Mouse (Mus musculus): ENCODE measurements around the gene Msrb1. TPM values are rescaled to one million over a fixed set of nuclear protein-coding genes. Genes with fewer than 3 reads are reported as not detected.

The Msrb1 gene
- polyA plus RNA-seq, 1 experiment from 2014 or later, result 20.0 TPM

DNA sequence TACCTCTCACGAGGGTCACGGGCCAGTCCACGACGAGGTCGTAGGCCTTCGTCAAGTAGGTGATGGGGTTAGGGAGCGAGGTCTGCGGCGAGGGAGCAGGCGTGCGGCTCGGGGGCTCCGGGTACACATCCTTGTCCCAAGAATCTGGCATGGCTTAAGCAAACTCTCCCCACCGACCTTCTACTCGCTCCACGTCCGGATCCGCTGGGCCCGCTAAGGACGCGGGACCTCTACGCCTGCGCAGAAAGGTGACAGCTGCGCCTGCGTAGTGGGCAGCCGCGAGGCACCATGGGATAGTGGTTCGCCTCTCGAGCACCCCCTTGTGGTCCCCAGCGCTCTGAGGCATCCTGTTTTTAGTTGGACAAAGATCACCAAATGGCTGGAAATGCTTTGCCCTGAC lies 12.3 kb upstream of the Msrb1 start, which contains the start of gene Ndufb10:
Gene Ndufb10, minus strand, starts transcription at position 295 of the 400 bp plus-strand sequence.
- H3K9me3 ChIP-seq (ENCODE audit: control insufficient read depth, low read length), result no peaks in the 10 kb centered on the region
- under 1% methylated on average over 30 of the region's 30 CpGs for WGBS
- 0 out of 2 replicates have a peak, but pooled peaks cover 2% of the 10 kb centered on the region for H3K27me3 ChIP-seq (replicated peaks; ENCODE audit: control insufficient read depth, insufficient read depth, low read length)

DNA sequence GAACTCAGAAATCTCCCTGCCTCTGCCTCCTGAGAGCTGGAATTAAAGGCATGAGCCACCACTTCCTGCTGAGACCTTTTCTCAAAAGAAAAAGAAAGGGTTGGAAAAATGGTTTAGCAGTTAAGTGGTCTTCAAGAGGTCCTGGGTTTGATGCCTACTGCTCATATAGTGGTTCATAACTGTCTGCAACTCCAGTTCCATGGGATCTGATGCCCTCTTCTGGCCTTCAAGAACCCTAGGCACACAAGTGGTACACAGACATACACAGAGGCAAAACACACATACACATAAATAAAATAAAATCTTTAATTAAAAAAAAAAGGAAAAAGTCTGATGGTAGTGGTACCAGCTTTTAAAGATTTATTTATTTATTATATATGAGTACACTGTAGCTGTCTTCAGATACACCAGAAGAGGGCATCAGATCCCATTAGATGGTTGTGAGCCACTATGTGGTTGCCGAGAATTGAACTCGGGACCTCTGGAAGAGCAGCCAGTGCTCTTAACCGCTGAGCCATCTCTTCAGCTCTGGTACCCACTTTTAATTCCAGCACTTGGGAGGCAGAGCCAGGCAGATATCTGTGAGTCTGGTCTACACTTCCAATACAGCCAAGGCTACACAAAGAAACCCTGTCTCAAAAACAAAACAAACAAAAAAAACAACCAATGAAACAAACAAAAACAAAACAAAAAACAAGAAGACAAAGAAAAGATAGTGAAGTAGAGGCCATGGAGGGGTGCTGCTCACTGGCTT lies 10.6 kb upstream of the Msrb1 start:
- H3K36me3 ChIP-seq (ENCODE audit: control insufficient read depth, insufficient read depth), result peaks cover 7% of the 10 kb centered on the region
- ATAC-seq, result no peak
- no peak overlapping the region for H3K9ac ChIP-seq (replicated peaks; ENCODE audit: low read depth, low read length)
- WGBS, result 76% methylated on average over 3 of the region's 3 CpGs
- H3K27ac ChIP-seq (ENCODE audit: low read length), result no peak overlapping the region
- no peaks in the 10 kb centered on the region for H3K9me3 ChIP-seq (ENCODE audit: control insufficient read depth, low read length)
- H3K4me1 ChIP-seq (replicated peaks; ENCODE audit: control insufficient read depth, insufficient read depth, low read length), result peaks cover 26% of the 10 kb centered on the region
- H3K27me3 ChIP-seq (replicated peaks; ENCODE audit: control insufficient read depth, insufficient read depth, low read length), result 0 out of 2 replicates have a peak, but pooled peaks cover 2% of the 10 kb centered on the region
- H3K4me3 ChIP-seq (replicated peaks; ENCODE audit: low read length), result no peak overlapping the region
- no peak overlapping the region for H3K4me2 ChIP-seq (ENCODE audit: low read length)

More for the DNA sequence above, 12.3 kb upstream of the Msrb1 start, which contains the start of gene Ndufb10:
- H3K9ac ChIP-seq (replicated peaks; ENCODE audit: low read depth, low read length), result peak within 1 kb of the TSS; percentile 83
- H3K27ac ChIP-seq (ENCODE audit: low read length), result peak within 1 kb of the TSS; percentile 26
- peaks cover 28% of the 10 kb centered on the region for H3K4me1 ChIP-seq (replicated peaks; ENCODE audit: control insufficient read depth, insufficient read depth, low read length)
- peak within 1 kb of the TSS; percentile 72 for H3K4me3 ChIP-seq (replicated peaks; ENCODE audit: low read length)
- peaks cover 7% of the 10 kb centered on the region for H3K36me3 ChIP-seq (ENCODE audit: control insufficient read depth, insufficient read depth)
- peak; percentile 57 for ATAC-seq
- H3K4me2 ChIP-seq (ENCODE audit: low read length), result peak within 1 kb of the TSS; percentile 78

- 74% methylated on average over 2 of the region's 2 CpGs for WGBS
- no peak within 1 kb of the TSS for H3K9ac ChIP-seq (replicated peaks; ENCODE audit: low read depth, low read length)
- H3K4me2 ChIP-seq (ENCODE audit: low read length), result no peak within 1 kb of the TSS
- H3K36me3 ChIP-seq (ENCODE audit: control insufficient read depth, insufficient read depth), result no peaks in the 10 kb centered on the region
- no peak within 1 kb of the TSS for H3K4me3 ChIP-seq (replicated peaks; ENCODE audit: low read length)
- peaks cover 11% of the 10 kb centered on the region for H3K4me1 ChIP-seq (replicated peaks; ENCODE audit: control insufficient read depth, insufficient read depth, low read length)
- H3K27me3 ChIP-seq (replicated peaks; ENCODE audit: control insufficient read depth, insufficient read depth, low read length), result 0 out of 2 replicates have a peak, but pooled peaks cover 2% of the 10 kb centered on the region
- ATAC-seq, result no peak
- no peak within 1 kb of the TSS for H3K27ac ChIP-seq (ENCODE audit: low read length)
- no peaks in the 10 kb centered on the region for H3K9me3 ChIP-seq (ENCODE audit: control insufficient read depth, low read length)
These were observed 8.8 kb upstream of the Msrb1 start, which contains the start of gene Rpl3l for GRCm38 (mm10) chr17:24727618-24728017. Rpl3l (plus strand) TSS chr17:24727820.

GRCm38 (mm10) chr17:24728184-24728583 lies 8.3 kb upstream of the Msrb1 start:
- H3K4me3 ChIP-seq (replicated peaks; ENCODE audit: low read length), result no peak overlapping the region
- H3K27ac ChIP-seq (ENCODE audit: low read length), result no peak overlapping the region
- H3K36me3 ChIP-seq (ENCODE audit: control insufficient read depth, insufficient read depth), result no peaks in the 10 kb centered on the region
- 0 out of 2 replicates have a peak, but pooled peaks cover 2% of the 10 kb centered on the region for H3K27me3 ChIP-seq (replicated peaks; ENCODE audit: control insufficient read depth, insufficient read depth, low read length)
- no peak overlapping the region for H3K9ac ChIP-seq (replicated peaks; ENCODE audit: low read depth, low read length)
- 75% methylated on average over 17 of the region's 17 CpGs for WGBS
- H3K4me2 ChIP-seq (ENCODE audit: low read length), result no peak overlapping the region
- ATAC-seq, result no peak
- no peaks in the 10 kb centered on the region for H3K9me3 ChIP-seq (ENCODE audit: control insufficient read depth, low read length)
- peaks cover 6% of the 10 kb centered on the region for H3K4me1 ChIP-seq (replicated peaks; ENCODE audit: control insufficient read depth, insufficient read depth, low read length)

DNA sequence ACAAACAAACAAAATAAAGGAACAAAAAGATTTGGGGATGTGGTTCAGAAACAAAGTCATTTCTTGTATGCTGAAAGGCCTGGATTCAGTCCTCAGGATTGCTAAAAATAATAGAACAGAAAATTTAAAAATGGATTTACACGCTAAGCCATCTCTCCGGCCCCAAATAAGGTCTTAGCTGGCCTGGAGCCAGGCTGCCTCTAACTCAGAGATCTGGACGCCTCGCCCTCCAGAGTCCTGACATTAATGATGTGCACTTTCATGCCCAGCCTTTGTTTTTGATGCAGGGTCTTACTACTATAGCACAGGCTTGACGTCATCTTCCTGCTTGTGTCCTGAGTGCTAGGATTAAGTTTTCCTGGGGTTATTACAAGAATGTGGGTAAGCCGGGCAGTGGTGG lies 7.4 kb upstream of the Msrb1 start:
- H3K9ac ChIP-seq (replicated peaks; ENCODE audit: low read depth, low read length), result no peak overlapping the region
- 68% methylated on average over 6 of the region's 6 CpGs for WGBS
- no peak for ATAC-seq
- no peak overlapping the region for H3K27ac ChIP-seq (ENCODE audit: low read length)
- H3K27me3 ChIP-seq (replicated peaks; ENCODE audit: control insufficient read depth, insufficient read depth, low read length), result 0 out of 2 replicates have a peak, but pooled peaks cover 2% of the 10 kb centered on the region
- no peak overlapping the region for H3K4me2 ChIP-seq (ENCODE audit: low read length)
- H3K36me3 ChIP-seq (ENCODE audit: control insufficient read depth, insufficient read depth), result no peaks in the 10 kb centered on the region
- no peaks in the 10 kb centered on the region for H3K4me1 ChIP-seq (replicated peaks; ENCODE audit: control insufficient read depth, insufficient read depth, low read length)
- H3K4me3 ChIP-seq (replicated peaks; ENCODE audit: low read length), result no peak overlapping the region
- no peaks in the 10 kb centered on the region for H3K9me3 ChIP-seq (ENCODE audit: control insufficient read depth, low read length)

DNA sequence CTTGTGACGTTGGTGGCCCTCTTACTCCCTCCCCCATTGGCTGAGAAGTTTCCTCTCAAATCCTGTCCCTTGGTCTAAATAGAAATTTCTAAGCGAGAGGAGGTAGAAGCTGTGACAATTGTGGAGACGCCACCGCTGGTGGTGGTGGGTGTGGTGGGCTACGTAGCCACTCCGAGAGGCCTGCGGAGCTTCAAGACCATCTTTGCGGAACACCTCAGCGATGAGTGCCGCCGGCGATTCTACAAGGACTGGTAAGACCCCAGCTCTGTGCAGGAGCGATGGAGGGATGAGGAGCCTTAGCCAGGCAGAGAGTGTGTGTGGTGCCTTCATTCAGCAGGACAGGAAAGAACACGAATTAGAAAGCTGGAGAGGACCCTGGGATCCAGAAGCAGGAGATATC lies 5.7 kb upstream of the Msrb1 start:
- WGBS, result 84% methylated on average over 14 of the region's 14 CpGs
- Histone ChIP-seq H3K4me1 (replicated peaks; ENCODE audit: control insufficient read depth, insufficient read depth, low read length) (no peaks in the 10 kb centered on the region), H3K4me2 (ENCODE audit: low read length) (no peak overlapping the region), H3K27me3 (replicated peaks; ENCODE audit: control insufficient read depth, insufficient read depth, low read length) (0 out of 2 replicates have a peak, but pooled peaks cover 2% of the 10 kb centered on the region), H3K9ac (replicated peaks; ENCODE audit: low read depth, low read length) (no peak overlapping the region), H3K9me3 (ENCODE audit: control insufficient read depth, low read length) (no peaks in the 10 kb centered on the region), H3K36me3 (ENCODE audit: control insufficient read depth, insufficient read depth) (no peaks in the 10 kb centered on the region), H3K27ac (ENCODE audit: low read length) (no peak overlapping the region), H3K4me3 (replicated peaks; ENCODE audit: low read length) (no peak overlapping the region)
- no peak for ATAC-seq

DNA sequence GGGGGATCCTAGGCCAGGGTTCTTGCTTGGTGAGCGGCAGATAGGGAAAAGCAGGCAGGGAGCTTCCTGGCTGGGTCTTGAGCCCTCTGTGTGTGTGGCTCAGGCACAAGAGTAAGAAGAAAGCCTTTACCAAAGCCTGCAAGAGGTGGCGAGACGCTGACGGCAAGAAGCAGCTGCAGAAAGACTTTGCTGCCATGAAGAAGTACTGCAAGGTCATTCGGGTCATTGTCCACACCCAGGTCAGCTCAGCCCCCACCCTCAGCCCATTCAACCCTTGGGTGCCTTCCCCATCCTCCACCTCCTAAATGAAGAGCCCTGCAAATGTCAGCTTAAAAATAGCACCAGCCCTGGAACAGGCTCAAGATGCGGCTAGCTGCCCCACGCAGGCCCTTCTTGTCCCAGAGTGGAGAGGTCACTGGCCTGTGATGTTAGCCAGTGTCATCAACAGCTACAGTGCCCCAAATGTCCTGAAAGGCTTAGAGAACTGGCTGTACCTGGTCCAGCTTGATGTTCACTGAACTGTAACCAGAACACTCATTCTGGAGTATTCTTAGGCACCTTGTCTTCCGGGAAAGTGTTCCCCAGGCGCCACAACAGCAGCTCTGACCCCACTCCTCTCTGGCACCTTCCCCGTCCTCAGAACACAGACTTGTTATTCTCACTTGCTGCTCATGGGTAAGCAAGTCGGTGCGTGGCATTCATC lies 4.1 kb upstream of the Msrb1 start:
- Histone ChIP-seq H3K4me2 (ENCODE audit: low read length) (no peak overlapping the region), H3K9me3 (ENCODE audit: control insufficient read depth, low read length) (no peaks in the 10 kb centered on the region), H3K9ac (replicated peaks; ENCODE audit: low read depth, low read length) (no peak overlapping the region), H3K27ac (ENCODE audit: low read length) (no peak overlapping the region), H3K4me3 (replicated peaks; ENCODE audit: low read length) (no peak overlapping the region), H3K36me3 (ENCODE audit: control insufficient read depth, insufficient read depth) (no peaks in the 10 kb centered on the region), H3K4me1 (replicated peaks; ENCODE audit: control insufficient read depth, insufficient read depth, low read length) (peaks cover 10% of the 10 kb centered on the region), H3K27me3 (replicated peaks; ENCODE audit: control insufficient read depth, insufficient read depth, low read length) (no peaks in the 10 kb centered on the region)
- WGBS, result 85% methylated on average over 12 of the region's 12 CpGs
- no peak for ATAC-seq

DNA sequence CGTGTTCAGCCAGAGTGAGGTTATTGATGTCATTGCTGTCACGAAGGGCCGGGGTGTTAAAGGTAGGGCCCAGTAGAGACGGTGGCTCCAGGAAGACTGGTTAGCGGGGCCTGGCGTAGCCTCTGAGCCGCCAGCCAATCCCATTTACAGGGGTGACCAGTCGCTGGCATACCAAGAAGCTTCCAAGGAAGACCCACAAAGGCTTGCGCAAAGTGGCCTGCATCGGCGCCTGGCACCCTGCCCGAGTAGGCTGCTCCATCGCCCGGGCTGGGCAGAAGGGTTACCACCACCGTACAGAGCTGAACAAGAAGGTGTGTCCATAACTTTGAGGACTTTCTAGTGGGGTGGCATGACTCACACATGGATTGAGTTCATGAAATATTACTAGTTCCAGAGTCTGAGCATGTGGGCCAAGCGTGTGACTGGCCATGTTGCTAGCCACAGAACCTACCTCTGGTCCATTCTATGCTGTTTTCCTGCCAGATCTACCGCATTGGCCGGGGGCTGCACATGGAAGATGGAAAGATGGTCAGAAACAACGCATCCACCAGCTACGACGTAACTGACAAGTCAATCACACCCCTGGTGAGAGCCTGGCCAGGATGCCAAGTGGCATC lies 2.9 kb upstream of the Msrb1 start:
- no peak overlapping the region for H3K4me3 ChIP-seq (replicated peaks; ENCODE audit: low read length)
- no peaks in the 10 kb centered on the region for H3K36me3 ChIP-seq (ENCODE audit: control insufficient read depth, insufficient read depth)
- ATAC-seq, result no peak
- 90% methylated on average over 21 of the region's 21 CpGs for WGBS
- peaks cover 10% of the 10 kb centered on the region for H3K4me1 ChIP-seq (replicated peaks; ENCODE audit: control insufficient read depth, insufficient read depth, low read length)
- 0 out of 2 replicates have a peak overlapping the region, but pooled peaks have one; percentile 24 for H3K9ac ChIP-seq (replicated peaks; ENCODE audit: low read depth, low read length)
- H3K27ac ChIP-seq (ENCODE audit: low read length), result no peak overlapping the region
- no peaks in the 10 kb centered on the region for H3K9me3 ChIP-seq (ENCODE audit: control insufficient read depth, low read length)
- H3K27me3 ChIP-seq (replicated peaks; ENCODE audit: control insufficient read depth, insufficient read depth, low read length), result no peaks in the 10 kb centered on the region
- no peak overlapping the region for H3K4me2 ChIP-seq (ENCODE audit: low read length)

GRCm38 (mm10) chr17:24734513-24734912 lies 1.9 kb upstream of the Msrb1 start:
- no peak overlapping the region for H3K27ac ChIP-seq (ENCODE audit: low read length)
- no peak for ATAC-seq
- H3K4me3 ChIP-seq (replicated peaks; ENCODE audit: low read length), result no peak overlapping the region
- H3K9me3 ChIP-seq (ENCODE audit: control insufficient read depth, low read length), result no peaks in the 10 kb centered on the region
- no peaks in the 10 kb centered on the region for H3K36me3 ChIP-seq (ENCODE audit: control insufficient read depth, insufficient read depth)
- WGBS, result 88% methylated on average over 1 of the region's 1 CpGs
- peaks cover 10% of the 10 kb centered on the region for H3K4me1 ChIP-seq (replicated peaks; ENCODE audit: control insufficient read depth, insufficient read depth, low read length)
- H3K27me3 ChIP-seq (replicated peaks; ENCODE audit: control insufficient read depth, insufficient read depth, low read length), result no peaks in the 10 kb centered on the region
- H3K4me2 ChIP-seq (ENCODE audit: low read length), result no peak overlapping the region
- no peak overlapping the region for H3K9ac ChIP-seq (replicated peaks; ENCODE audit: low read depth, low read length)
